Mouse (Mus musculus): Measurements from ENCODE around the gene Jmjd1c. TPM values are rescaled to one million over a fixed set of nuclear protein-coding genes. Genes with fewer than 3 reads are reported as not detected.

Jmjd1c gene
- polyA plus RNA-seq, 1 experiment from 2014 or later: 46.9 TPM

DNA sequence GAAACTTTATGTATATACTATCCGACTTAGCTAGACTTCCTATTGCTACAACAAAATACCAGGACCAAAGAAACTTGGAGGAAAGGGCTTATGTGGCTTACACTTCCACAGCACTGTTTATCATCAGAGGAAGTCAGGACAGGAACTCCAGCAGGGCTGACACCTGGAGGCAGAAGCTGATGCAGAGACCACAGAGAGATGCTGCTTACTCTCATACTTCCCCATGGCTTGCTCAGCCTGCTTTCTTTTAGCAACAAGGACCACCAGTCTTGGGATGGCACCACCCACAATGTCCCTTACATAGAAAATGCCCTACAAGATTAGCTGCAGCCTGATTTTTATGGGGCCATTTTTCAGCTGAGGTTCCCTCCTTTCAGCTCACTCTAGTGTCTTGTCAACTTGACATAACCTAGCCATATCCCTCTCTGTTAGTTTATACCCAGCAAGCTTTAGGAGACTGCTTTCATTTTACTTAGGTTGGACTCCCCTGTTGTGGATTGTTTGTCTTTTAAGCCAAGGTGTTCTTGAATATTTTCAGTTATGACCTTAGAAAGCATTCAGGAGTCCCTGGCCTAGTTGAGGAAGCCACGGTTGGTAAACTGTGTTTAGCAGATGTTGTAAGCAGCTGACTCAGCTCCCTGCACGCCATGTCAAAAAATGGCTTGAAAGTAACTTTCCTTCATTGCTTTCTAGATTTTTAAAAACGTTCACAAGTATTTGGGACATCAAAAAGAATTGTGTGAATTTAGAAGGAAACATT lies 114.2 kb downstream of the Jmjd1c start:
- H3K9ac ChIP-seq (replicated peaks; ENCODE audit: low read length): no peak overlapping the region
- no peaks in the 10 kb centered on the region for H3K9me3 ChIP-seq (replicated peaks; ENCODE audit: control insufficient read depth, low read length)
- H3K4me1 ChIP-seq (ENCODE audit: control insufficient read depth, insufficient read depth, low read length): 0 out of 2 replicates have a peak, but pooled peaks cover 2% of the 10 kb centered on the region
- H3K4me3 ChIP-seq (ENCODE audit: low read depth, low read length): no peak overlapping the region
- no peak for ATAC-seq (replicated peaks; ENCODE audit: insufficient number of reproducible peaks, low FRiP score, low TSS enrichment, low read depth)
- no peaks in the 10 kb centered on the region for H3K27me3 ChIP-seq (ENCODE audit: control insufficient read depth, insufficient read depth, low read length)
- H3K27ac ChIP-seq (replicated peaks; ENCODE audit: low read depth, low read length): no peak overlapping the region
- WGBS: 77% methylated on average over 4 of the region's 4 CpGs
- H3K36me3 ChIP-seq (replicated peaks; ENCODE audit: control insufficient read depth, insufficient read depth, low read depth, low read length): no peaks in the 10 kb centered on the region
- no peak for DNase-seq (ENCODE audit: low spot score)
- H3K4me2 ChIP-seq (ENCODE audit: low read depth, low read length): no peak overlapping the region

DNA sequence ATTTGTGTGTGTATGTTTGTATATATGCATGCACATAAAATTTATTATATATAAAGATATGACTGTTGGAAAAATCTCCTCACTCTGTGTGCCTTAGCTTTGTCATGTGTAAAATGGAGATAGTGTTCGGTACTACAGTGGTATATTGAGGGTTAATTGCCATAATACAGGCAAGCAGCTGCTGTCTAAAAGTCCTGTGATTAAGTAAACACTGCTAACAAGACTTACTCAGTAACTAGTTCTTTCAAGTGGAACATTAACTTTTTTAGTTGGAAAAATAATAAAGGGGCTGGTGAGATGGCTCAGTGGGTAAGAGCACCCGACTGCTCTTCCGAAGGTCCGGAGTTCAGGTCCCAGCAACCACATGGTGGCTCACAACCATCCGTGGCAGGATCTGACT lies 116.1 kb downstream of the Jmjd1c start:
- H3K4me1 ChIP-seq (ENCODE audit: control insufficient read depth, insufficient read depth, low read length): 0 out of 2 replicates have a peak, but pooled peaks cover 2% of the 10 kb centered on the region
- no peak overlapping the region for H3K9ac ChIP-seq (replicated peaks; ENCODE audit: low read length)
- no peak overlapping the region for H3K27ac ChIP-seq (replicated peaks; ENCODE audit: low read depth, low read length)
- ATAC-seq (replicated peaks; ENCODE audit: insufficient number of reproducible peaks, low FRiP score, low TSS enrichment, low read depth) (no peak), DNase-seq (ENCODE audit: low spot score) (no peak)
- H3K4me3 ChIP-seq (ENCODE audit: low read depth, low read length): no peak overlapping the region
- no peaks in the 10 kb centered on the region for H3K27me3 ChIP-seq (ENCODE audit: control insufficient read depth, insufficient read depth, low read length)
- 96% methylated on average over 5 of the region's 5 CpGs for WGBS
- no peak overlapping the region for H3K4me2 ChIP-seq (ENCODE audit: low read depth, low read length)
- H3K9me3 ChIP-seq (replicated peaks; ENCODE audit: control insufficient read depth, low read length): no peaks in the 10 kb centered on the region
- no peaks in the 10 kb centered on the region for H3K36me3 ChIP-seq (replicated peaks; ENCODE audit: control insufficient read depth, insufficient read depth, low read depth, low read length)

DNA sequence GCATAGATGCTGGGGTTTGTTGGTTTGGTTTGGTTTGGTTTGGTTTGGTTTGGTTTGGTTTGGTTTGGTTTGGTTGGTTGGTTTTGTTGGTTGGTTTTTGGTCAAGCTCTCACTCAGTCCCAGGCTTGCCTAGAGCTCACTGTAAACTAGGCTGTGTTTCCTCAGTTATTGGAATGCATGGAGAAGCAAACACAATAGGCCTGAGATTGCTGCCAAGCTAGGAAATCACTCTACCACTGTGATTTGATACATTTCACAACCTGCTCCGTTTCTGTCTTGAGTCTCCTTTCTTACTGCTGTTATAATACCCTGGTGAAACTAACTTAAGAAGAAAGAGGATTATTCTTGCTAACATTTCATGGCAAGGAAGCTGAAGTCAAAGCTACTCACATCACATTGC lies 117.8 kb downstream of the Jmjd1c start:
- Histone ChIP-seq H3K27me3 (ENCODE audit: control insufficient read depth, insufficient read depth, low read length) (no peaks in the 10 kb centered on the region), H3K9ac (replicated peaks; ENCODE audit: low read length) (no peak overlapping the region), H3K36me3 (replicated peaks; ENCODE audit: control insufficient read depth, insufficient read depth, low read depth, low read length) (peaks cover 2% of the 10 kb centered on the region), H3K27ac (replicated peaks; ENCODE audit: low read depth, low read length) (no peak overlapping the region), H3K4me2 (ENCODE audit: low read depth, low read length) (no peak overlapping the region), H3K9me3 (replicated peaks; ENCODE audit: control insufficient read depth, low read length) (no peaks in the 10 kb centered on the region), H3K4me1 (ENCODE audit: control insufficient read depth, insufficient read depth, low read length) (0 out of 2 replicates have a peak, but pooled peaks cover 2% of the 10 kb centered on the region), H3K4me3 (ENCODE audit: low read depth, low read length) (no peak overlapping the region)
- no peak for ATAC-seq (replicated peaks; ENCODE audit: insufficient number of reproducible peaks, low FRiP score, low TSS enrichment, low read depth)
- DNase-seq (ENCODE audit: low spot score): no peak
- 65% methylated on average over 1 of the region's 1 CpGs for WGBS

DNA sequence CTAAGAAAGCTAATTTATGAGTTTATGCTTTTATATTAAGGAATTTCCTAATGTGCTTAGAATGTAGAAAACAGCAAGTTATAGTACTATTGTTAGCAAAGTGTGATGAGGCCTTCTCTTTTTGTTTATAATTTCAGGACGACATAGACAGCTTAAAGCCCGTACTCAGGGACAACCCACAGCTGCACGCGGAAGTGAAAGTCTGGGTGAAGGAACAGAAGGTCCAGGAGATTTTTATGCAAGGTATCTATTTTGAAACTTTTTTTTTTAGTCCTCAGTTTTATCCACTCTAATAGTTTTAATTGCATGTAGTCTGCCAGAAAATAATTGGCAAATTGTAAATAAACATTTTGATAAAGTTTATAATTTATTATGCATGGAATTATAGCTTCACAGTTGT lies 119.2 kb downstream of the Jmjd1c start:
- WGBS: 87% methylated on average over 4 of the region's 4 CpGs
- Histone ChIP-seq H3K4me2 (ENCODE audit: low read depth, low read length) (no peak overlapping the region), H3K4me3 (ENCODE audit: low read depth, low read length) (no peak overlapping the region), H3K4me1 (ENCODE audit: control insufficient read depth, insufficient read depth, low read length) (no peaks in the 10 kb centered on the region), H3K9me3 (replicated peaks; ENCODE audit: control insufficient read depth, low read length) (no peaks in the 10 kb centered on the region), H3K9ac (replicated peaks; ENCODE audit: low read length) (no peak overlapping the region), H3K36me3 (replicated peaks; ENCODE audit: control insufficient read depth, insufficient read depth, low read depth, low read length) (peaks cover 2% of the 10 kb centered on the region), H3K27ac (replicated peaks; ENCODE audit: low read depth, low read length) (no peak overlapping the region), H3K27me3 (ENCODE audit: control insufficient read depth, insufficient read depth, low read length) (no peaks in the 10 kb centered on the region)
- ATAC-seq (replicated peaks; ENCODE audit: insufficient number of reproducible peaks, low FRiP score, low TSS enrichment, low read depth) (no peak), DNase-seq (ENCODE audit: low spot score) (no peak)

DNA sequence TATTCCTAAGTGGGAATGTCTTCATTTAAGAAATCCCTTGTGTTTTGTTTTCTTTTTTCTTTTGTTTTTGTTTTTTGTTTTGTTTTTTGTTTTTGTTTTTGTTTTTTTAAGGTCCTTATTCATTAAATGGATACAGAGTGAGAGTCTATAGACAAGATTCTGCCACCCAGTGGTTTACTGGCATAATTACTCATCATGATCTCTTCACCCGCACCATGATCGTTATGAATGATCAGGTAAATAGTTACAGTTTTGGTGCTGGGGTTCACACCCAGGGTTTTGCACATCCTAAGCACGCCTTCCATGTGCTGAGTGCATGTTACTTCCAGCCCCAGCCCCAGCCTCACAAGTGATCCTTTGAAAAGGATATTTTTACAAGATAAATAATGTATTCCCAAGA lies 120.9 kb downstream of the Jmjd1c start:
- DNase-seq (ENCODE audit: low spot score) (no peak), ATAC-seq (replicated peaks; ENCODE audit: insufficient number of reproducible peaks, low FRiP score, low TSS enrichment, low read depth) (no peak)
- Histone ChIP-seq H3K9me3 (replicated peaks; ENCODE audit: control insufficient read depth, low read length) (no peaks in the 10 kb centered on the region), H3K36me3 (replicated peaks; ENCODE audit: control insufficient read depth, insufficient read depth, low read depth, low read length) (peaks cover 2% of the 10 kb centered on the region), H3K4me2 (ENCODE audit: low read depth, low read length) (no peak overlapping the region), H3K9ac (replicated peaks; ENCODE audit: low read length) (no peak overlapping the region), H3K4me3 (ENCODE audit: low read depth, low read length) (no peak overlapping the region), H3K4me1 (ENCODE audit: control insufficient read depth, insufficient read depth, low read length) (no peaks in the 10 kb centered on the region), H3K27me3 (ENCODE audit: control insufficient read depth, insufficient read depth, low read length) (no peaks in the 10 kb centered on the region), H3K27ac (replicated peaks; ENCODE audit: low read depth, low read length) (no peak overlapping the region)
- WGBS: 86% methylated on average over 3 of the region's 3 CpGs

DNA sequence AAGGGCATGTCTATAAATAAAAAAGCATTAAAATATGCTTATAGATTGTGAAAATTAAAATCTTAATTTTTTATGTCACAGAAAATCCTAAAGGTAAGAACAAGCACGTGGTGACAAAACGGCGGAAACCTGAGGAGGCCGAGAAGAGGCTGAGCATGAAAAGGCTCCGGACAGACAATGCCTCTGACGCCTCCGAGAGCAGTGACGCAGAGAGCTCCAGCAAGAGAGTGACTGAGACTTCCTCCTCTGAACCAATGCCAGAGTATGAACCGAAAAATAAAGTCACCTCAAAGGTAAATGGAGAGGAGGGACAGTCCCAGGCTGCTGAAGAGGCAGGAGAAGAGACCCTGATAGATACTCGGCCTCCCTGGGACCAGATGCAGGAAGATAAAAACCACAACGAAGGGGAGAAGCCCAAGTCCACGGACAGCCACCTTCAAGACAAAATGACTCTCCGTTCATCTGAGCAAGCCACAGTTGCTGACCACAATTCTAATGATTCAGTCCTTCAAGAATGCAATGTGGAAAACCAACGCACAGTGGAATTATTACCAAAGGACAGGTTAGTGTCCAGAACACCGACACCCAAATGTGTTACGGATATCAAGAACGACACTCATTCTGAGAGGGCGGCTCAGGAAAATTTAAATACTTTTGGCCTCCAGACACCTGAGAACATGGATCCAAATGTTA lies 123.1 kb downstream of the Jmjd1c start:
- Histone ChIP-seq H3K4me3 (ENCODE audit: low read depth, low read length) (no peak overlapping the region), H3K27ac (replicated peaks; ENCODE audit: low read depth, low read length) (no peak overlapping the region), H3K9ac (replicated peaks; ENCODE audit: low read length) (no peak overlapping the region), H3K4me2 (ENCODE audit: low read depth, low read length) (no peak overlapping the region), H3K36me3 (replicated peaks; ENCODE audit: control insufficient read depth, insufficient read depth, low read depth, low read length) (peaks cover 2% of the 10 kb centered on the region), H3K9me3 (replicated peaks; ENCODE audit: control insufficient read depth, low read length) (no peaks in the 10 kb centered on the region), H3K27me3 (ENCODE audit: control insufficient read depth, insufficient read depth, low read length) (no peaks in the 10 kb centered on the region), H3K4me1 (ENCODE audit: control insufficient read depth, insufficient read depth, low read length) (no peaks in the 10 kb centered on the region)
- no peak for ATAC-seq (replicated peaks; ENCODE audit: insufficient number of reproducible peaks, low FRiP score, low TSS enrichment, low read depth)
- DNase-seq (ENCODE audit: low spot score): no peak
- 95% methylated on average over 18 of the region's 18 CpGs for WGBS

DNA sequence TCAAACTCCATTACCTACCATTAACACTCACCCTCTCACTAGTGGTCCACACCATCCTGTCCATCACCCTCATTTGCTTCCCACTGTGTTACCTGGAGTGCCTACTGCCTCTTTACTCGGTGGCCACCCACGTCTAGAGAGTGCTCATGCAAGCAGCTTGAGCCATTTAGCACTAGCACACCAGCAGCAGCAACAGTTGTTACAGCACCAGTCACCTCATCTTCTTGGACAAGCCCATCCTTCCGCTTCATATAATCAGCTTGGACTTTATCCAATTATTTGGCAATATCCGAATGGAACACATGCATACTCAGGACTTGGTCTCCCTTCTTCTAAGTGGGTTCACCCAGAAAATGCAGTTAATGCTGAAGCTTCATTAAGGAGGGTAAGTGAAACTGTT lies 124.3 kb downstream of the Jmjd1c start:
- no peak overlapping the region for H3K4me2 ChIP-seq (ENCODE audit: low read depth, low read length)
- no peaks in the 10 kb centered on the region for H3K4me1 ChIP-seq (ENCODE audit: control insufficient read depth, insufficient read depth, low read length)
- peaks cover 2% of the 10 kb centered on the region for H3K36me3 ChIP-seq (replicated peaks; ENCODE audit: control insufficient read depth, insufficient read depth, low read depth, low read length)
- no peak overlapping the region for H3K9ac ChIP-seq (replicated peaks; ENCODE audit: low read length)
- H3K27ac ChIP-seq (replicated peaks; ENCODE audit: low read depth, low read length): no peak overlapping the region
- H3K9me3 ChIP-seq (replicated peaks; ENCODE audit: control insufficient read depth, low read length): no peaks in the 10 kb centered on the region
- no peak for DNase-seq (ENCODE audit: low spot score)
- ATAC-seq (replicated peaks; ENCODE audit: insufficient number of reproducible peaks, low FRiP score, low TSS enrichment, low read depth): no peak; the same call in 1 of the 2 replicates
- 93% methylated on average over 4 of the region's 4 CpGs for WGBS
- H3K4me3 ChIP-seq (ENCODE audit: low read depth, low read length): no peak overlapping the region
- H3K27me3 ChIP-seq (ENCODE audit: control insufficient read depth, insufficient read depth, low read length): no peaks in the 10 kb centered on the region

DNA sequence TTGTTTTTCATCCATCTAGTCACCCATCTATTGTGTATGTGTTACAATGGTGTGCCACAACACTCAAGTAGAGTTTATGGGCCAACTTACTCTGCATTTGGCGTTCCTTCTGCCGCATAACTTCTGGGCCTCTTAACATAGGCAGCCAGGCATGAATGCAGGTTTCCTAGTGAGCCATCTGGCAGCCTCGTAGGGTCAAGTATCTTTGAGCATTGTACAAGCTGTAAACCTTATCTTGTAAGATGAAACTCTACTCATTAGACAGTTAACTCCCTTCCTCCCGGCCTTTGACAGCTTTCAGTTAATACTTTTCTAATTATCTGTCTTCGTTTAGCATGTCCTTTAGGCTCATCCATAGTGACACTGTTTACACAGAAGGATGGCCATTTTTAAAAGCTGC lies 125.4 kb downstream of the Jmjd1c start:
- WGBS: 66% methylated on average over 5 of the region's 5 CpGs
- no peak overlapping the region for H3K27ac ChIP-seq (replicated peaks; ENCODE audit: low read depth, low read length)
- no peaks in the 10 kb centered on the region for H3K4me1 ChIP-seq (ENCODE audit: control insufficient read depth, insufficient read depth, low read length)
- H3K36me3 ChIP-seq (replicated peaks; ENCODE audit: control insufficient read depth, insufficient read depth, low read depth, low read length): peaks cover 2% of the 10 kb centered on the region
- no peaks in the 10 kb centered on the region for H3K9me3 ChIP-seq (replicated peaks; ENCODE audit: control insufficient read depth, low read length)
- ATAC-seq (replicated peaks; ENCODE audit: insufficient number of reproducible peaks, low FRiP score, low TSS enrichment, low read depth) (no peak), DNase-seq (ENCODE audit: low spot score) (no peak)
- no peaks in the 10 kb centered on the region for H3K27me3 ChIP-seq (ENCODE audit: control insufficient read depth, insufficient read depth, low read length)
- no peak overlapping the region for H3K4me2 ChIP-seq (ENCODE audit: low read depth, low read length)
- H3K9ac ChIP-seq (replicated peaks; ENCODE audit: low read length): no peak overlapping the region
- no peak overlapping the region for H3K4me3 ChIP-seq (ENCODE audit: low read depth, low read length)

Measured in embryonic facial prominence, embryonic 11.5 days (tissue).